Mouse (Mus musculus) stomach, postnatal 0 days (tissue): ENCODE measurements at regions not wholly inside any gene's neighbourhood (a gene's known extent, or its start where the extent isn't known, plus 50 kb on each side); places are given as distances from the start of the nearest gene placed in this dataset.

Experiments used
- CTCF ChIP-seq: IDR thresholded peaks from 2 replicates; pipeline ENCODE4 v1.5.1; 2016; ENCODE audit warnings: antibody characterized with exemption, low read depth, mild to moderate bottlenecking, moderate library complexity
- EP300 ChIP-seq: optimal IDR thresholded peaks from 2 replicates; pipeline ENCODE3; 2016; ENCODE audit warnings: antibody characterized with exemption

GRCm38 (mm10) chr11:114588554-114588953 lies 79.8 kb upstream of the Rpl38 start:
- TF ChIP-seq CTCF (no peak), EP300 (no peak)
